Mouse (Mus musculus): Measurements from ENCODE around the gene Il20ra.

- TF ChIP-seq CTCF (IDR thresholded peaks at IDR 0.05; ENCODE audit: control insufficient read depth, insufficient read depth, insufficient read length), result peak; percentile 37
- no peak for TF ChIP-seq FOSL1 (IDR thresholded peaks at IDR 0.05; ENCODE audit: insufficient read depth, low read length, poor library complexity, severe bottlenecking)
- TF ChIP-seq USF1 (IDR thresholded peaks at IDR 0.05; ENCODE audit: low read depth), result no peak
- no peak for TF ChIP-seq MYOD1 (IDR thresholded peaks at IDR 0.05; ENCODE audit: control insufficient read depth, insufficient read length, low read depth)
- TF ChIP-seq MAX (IDR thresholded peaks at IDR 0.05), result no peak
- TF ChIP-seq CEBPB (IDR thresholded peaks at IDR 0.05; ENCODE audit: low read depth), result no peak
- TF ChIP-seq MYOG (IDR thresholded peaks at IDR 0.05; ENCODE audit: control insufficient read depth, extremely low read depth, insufficient read length), result no peak
These were observed 3.9 kb upstream of the Il20ra start for GRCm38 (mm10) chr10:19708277-19709070.

All from C2C12 (cell line).